Mouse (Mus musculus) Patski (cell line): ENCODE data around the gene Tap2. TPM values are rescaled to one million over a fixed set of nuclear protein-coding genes. Genes with fewer than 3 reads are reported as not detected.

Experiments used
- ATAC-seq: fragments of 100-300 bp; one replicate; pipeline ENCODE4 v1.8.0; 2021
- CTCF ChIA-PET: fragments of 350-600 bp; sonication (Branson Sonifier 250); formaldehyde crosslinking; loops from one replicate; lab custom pipeline; 2022; ENCODE audit warnings: inconsistent platforms; lab: Charles Lee
- POLR2A ChIA-PET: fragments of 350-600 bp; sonication (Branson Sonifier 250); formaldehyde crosslinking; loops from one replicate; lab custom pipeline; 2022; ENCODE audit warnings: antibody characterized with exemption, inconsistent platforms; lab: Charles Lee
- DNase-seq: peaks from one replicate; pipeline ENCODE4 v3.0.0-alpha.2; 2011; ENCODE audit warnings: low read depth, low spot score
- H3K27me3 ChIP-seq: fragments of 371-371 bp; one replicate; pipeline ENCODE4 v1.5.1; 2021
- CTCF ChIP-seq: fragments of 100-300 bp; IDR thresholded peaks from one replicate; pipeline ENCODE4 v1.5.1; 2021
- in situ Hi-C: fragments of 300-500 bp; cut with MboI; formaldehyde crosslinking; loops from 3 replicates; pipeline ENCODE4 v1.11.1; 2018; ENCODE audit warnings: low pct_unique_long_range_greater_than_20kb, mixed read lengths
- polyA plus RNA-seq: library from polyadenylated mRNA; unstranded; gene quantifications from one replicate; pipeline ENCODE4 v1.2.3, GENCODE M21; 2021

The Tap2 gene
- polyA plus RNA-seq, 1 experiment from 2014 or later = 38.2 TPM

- no peak for DNase-seq
- CTCF ChIA-PET = no interaction called here
- TF ChIP-seq CTCF = no peak
- ATAC-seq = no peak
- in situ Hi-C loops = no loop called here
- H3K27me3 ChIP-seq = peaks cover 35% of the 10 kb centered on the region
- POLR2A ChIA-PET = no interaction called here
Observed at GRCm38 (mm10) chr17:34240916-34241315, 37.6 kb downstream of the Tap2 start.

DNA sequence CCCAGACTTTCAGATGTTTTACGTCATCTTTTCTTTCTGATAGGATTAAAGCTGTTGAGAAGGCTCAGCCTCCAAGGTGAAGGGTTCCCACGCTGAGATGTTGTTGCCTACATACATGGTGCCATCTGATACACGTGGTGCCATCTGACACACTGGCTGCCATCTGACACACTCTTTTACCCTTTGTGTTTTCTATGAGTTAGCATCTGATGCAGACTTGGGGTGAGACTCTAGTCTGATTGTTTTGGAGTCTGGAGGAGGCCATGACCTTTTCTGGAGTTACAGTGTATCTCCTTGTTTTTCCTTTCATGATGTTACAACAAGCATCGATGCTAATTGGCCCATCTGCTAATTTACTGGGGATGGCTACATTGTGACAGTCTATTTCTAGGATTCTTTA is 41.3 kb downstream of the Tap2 start:
- TF ChIP-seq CTCF = no peak
- CTCF ChIA-PET = interaction anchor here (1.6 kb wide), 1 partner anchor 74 kb away, joined by 4 read pairs; no protein-coding TSS in a partner anchor

DNA sequence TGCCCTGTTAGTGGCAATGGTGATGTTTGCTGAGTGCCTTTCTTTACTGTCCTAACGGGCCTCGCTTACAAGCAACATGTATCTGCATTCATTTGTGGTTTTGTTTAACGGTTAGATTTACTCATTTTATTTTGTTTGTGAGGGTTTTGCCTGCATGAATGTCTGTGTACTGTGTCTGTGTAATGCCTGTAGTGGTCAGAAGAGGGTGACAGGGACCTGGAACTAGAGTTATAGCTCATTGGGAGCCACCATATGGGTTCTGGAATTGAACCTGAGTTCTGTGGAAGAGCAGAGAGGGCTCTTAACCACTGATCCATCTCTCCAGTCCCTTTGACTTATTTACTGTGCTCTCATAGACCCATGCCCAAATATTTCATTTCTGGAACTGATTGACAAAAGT is 43.7 kb downstream of the Tap2 start:
- peak; percentile 45 for TF ChIP-seq CTCF
- in situ Hi-C loops = loop anchor here (5.0 kb wide), 3 partner anchors 65 to 100 kb away; no protein-coding TSS in a partner anchor
- CTCF ChIA-PET = no interaction called here
- DNase-seq = no peak
- peaks cover 38% of the 10 kb centered on the region for H3K27me3 ChIP-seq
- POLR2A ChIA-PET = no interaction called here
- ATAC-seq = no peak

More for the DNA sequence above, 41.3 kb downstream of the Tap2 start:
- no peak for ATAC-seq
- H3K27me3 ChIP-seq = peaks cover 49% of the 10 kb centered on the region
- in situ Hi-C loops = loop anchor here (5.0 kb wide), 3 partner anchors 67 to 103 kb away; no protein-coding TSS in a partner anchor
- DNase-seq = no peak
- POLR2A ChIA-PET = no interaction called here

DNA sequence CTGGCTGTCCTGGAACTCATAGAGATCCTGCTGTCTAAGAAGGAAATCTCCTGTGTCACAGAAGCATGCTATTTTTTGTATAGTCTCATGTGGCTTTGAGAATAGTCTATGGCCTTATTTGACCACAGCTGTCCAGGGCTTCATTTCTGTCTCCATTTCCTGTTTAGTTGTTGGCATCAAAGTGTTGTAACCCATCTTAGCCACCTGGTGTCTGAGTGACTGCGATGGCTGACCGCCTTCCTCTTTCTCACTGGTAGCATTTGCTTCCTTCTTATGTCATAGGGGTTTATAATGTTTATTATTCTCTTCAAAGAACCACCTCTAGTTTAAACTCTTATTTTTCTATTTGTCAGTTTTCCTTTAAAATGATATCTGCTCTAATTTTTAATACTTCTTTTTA is 45.4 kb downstream of the Tap2 start:
- TF ChIP-seq CTCF = no peak
- ChIA-PET CTCF (no interaction called here), POLR2A (interaction anchor here (0.6 kb wide), 1 partner anchor 231 kb away, joined by 4 read pairs; no protein-coding TSS in a partner anchor)
- DNase-seq = no peak
- H3K27me3 ChIP-seq = peaks cover 31% of the 10 kb centered on the region
- in situ Hi-C loops = loop anchor here (5.0 kb wide), 3 partner anchors 64 to 99 kb away; no protein-coding TSS in a partner anchor
- no peak for ATAC-seq

DNA sequence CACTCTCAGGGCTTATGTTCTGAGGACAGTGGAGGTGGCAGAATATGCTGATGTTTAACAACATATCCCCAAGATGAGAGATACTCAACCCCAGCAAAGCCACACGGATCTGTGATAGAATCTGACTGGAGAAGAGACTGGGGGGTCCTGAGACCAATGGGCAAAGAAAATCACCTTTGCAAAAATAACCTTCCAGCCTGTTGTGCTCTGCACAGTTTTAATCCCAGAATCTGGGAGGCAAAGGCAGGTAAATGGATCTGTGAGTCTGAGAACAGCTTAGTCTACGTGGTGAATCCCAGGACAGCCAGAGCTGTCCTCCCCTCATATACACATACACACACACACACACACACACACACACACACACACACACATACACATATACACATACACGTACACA is 46.0 kb downstream of the Tap2 start:
- in situ Hi-C loops = loop anchor here (5.0 kb wide), 3 partner anchors 63 to 98 kb away; no protein-coding TSS in a partner anchor
- no peak for TF ChIP-seq CTCF
- ChIA-PET POLR2A (no interaction called here), CTCF (interaction anchor here (1.0 to 3.9 kb wide), 4 partner anchors 9 to 100 kb away, joined by 3 to 24 read pairs (median 14); no protein-coding TSS in a partner anchor)
- ATAC-seq (no peak), DNase-seq (no peak)
- peaks cover 31% of the 10 kb centered on the region for H3K27me3 ChIP-seq

- CTCF ChIA-PET = interaction anchor here (0.7 to 3.9 kb wide), 7 partner anchors 8 to 99 kb away, joined by 3 to 24 read pairs (median 7); no protein-coding TSS in a partner anchor
- in situ Hi-C loops = loop anchor here (5.0 kb wide), 3 partner anchors 62 to 97 kb away; no protein-coding TSS in a partner anchor
- TF ChIP-seq CTCF = peak; percentile 81
- H3K27me3 ChIP-seq = peaks cover 31% of the 10 kb centered on the region
- no peak for DNase-seq
- POLR2A ChIA-PET = no interaction called here
- no peak for ATAC-seq
Observed at GRCm38 (mm10) chr17:34249878-34250277, 46.6 kb downstream of the Tap2 start.

GRCm38 (mm10) chr17:34251666-34252065 is 48.3 kb downstream of the Tap2 start:
- ATAC-seq (peak; percentile 82), DNase-seq (no peak)
- in situ Hi-C loops = no loop called here
- POLR2A ChIA-PET = no interaction called here
- peaks cover 29% of the 10 kb centered on the region for H3K27me3 ChIP-seq
- CTCF ChIA-PET = interaction anchor here (2.1 to 3.9 kb wide), 3 partner anchors 12 to 97 kb away, joined by 7 to 24 read pairs (median 18); no protein-coding TSS in a partner anchor
- peak; percentile 55 for TF ChIP-seq CTCF

- POLR2A ChIA-PET = interaction anchor here (0.7 kb wide), 1 partner anchor 104 kb away, joined by 4 read pairs; no protein-coding TSS in a partner anchor
- H3K27me3 ChIP-seq = peaks cover 18% of the 10 kb centered on the region
- TF ChIP-seq CTCF = no peak
- CTCF ChIA-PET = no interaction called here
- in situ Hi-C loops = no loop called here
- DNase-seq (no peak), ATAC-seq (no peak)
Observed at GRCm38 (mm10) chr17:34256501-34256900, 53.2 kb downstream of the Tap2 start.

DNA sequence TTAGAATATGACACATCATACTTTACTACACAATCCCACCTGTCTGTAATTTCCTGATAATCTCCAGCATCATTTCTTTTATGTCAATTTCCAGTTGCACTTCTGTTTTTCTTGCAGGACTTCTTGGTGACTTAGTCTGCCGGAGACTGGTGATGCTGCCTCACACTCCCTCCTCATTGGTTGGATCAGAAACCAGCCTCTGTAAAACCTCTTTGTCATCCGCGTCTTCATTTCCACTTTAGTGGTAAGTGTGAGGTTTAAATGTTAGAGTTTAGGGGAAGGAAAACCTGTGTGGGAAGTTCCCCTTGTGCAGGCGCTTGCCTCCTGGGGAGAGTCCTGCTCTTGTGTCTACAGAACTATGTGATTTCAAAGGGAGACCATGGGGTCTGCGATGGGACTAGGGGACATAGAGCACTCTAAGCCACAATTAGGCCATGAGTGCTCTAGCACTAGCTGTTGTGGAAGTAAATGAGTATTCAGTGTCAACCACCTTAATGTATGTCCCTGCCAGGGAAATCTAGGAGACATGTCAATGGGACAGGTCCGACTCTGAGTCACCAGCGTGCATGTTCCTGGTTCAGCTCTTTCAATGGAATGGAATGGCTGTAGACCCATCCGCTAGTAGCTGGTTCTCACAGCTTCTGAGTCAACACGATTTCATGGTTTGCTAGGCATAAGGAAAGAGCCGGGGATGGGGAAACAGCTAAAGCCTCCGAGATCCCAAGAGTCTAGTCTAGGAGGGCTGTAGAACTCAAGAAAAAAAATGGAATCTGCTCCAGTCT is 54.5 kb downstream of the Tap2 start, which contains the start of gene H2-Ab1:
TSS of gene H2-Ab1 (plus strand) at position 96 of the 782 bp plus-strand sequence.
- POLR2A ChIA-PET = no interaction called here
- TF ChIP-seq CTCF = no peak
- no peak for DNase-seq
- CTCF ChIA-PET = interaction anchor here (0.9 kb wide), 1 partner anchor 8 kb away, joined by 3 read pairs; no protein-coding TSS in a partner anchor
- H3K27me3 ChIP-seq = peaks cover 23% of the 10 kb centered on the region
- ATAC-seq = peak; percentile 35
- in situ Hi-C loops = no loop called here

- ChIA-PET POLR2A (no interaction called here), CTCF (no interaction called here)
- H3K27me3 ChIP-seq = peaks cover 15% of the 10 kb centered on the region
- DNase-seq (no peak), ATAC-seq (no peak)
- no peak for TF ChIP-seq CTCF
- in situ Hi-C loops = no loop called here
Observed at GRCm38 (mm10) chr17:34260551-34260950, 57.2 kb downstream of the Tap2 start.
